ENCODE assay signal across 9 mouse cellular contexts in genomic region chr13:36528223-36528895, GRCm38 (mm10).
A peak's percentile ranks its signal among the peaks of the same experiment; 100 is the strongest.
DNase-seq lines count a peak whose midpoint lies in the region; ATAC-seq lines count a peak whose summit lies in the region.
"Had no signal": no experiment of that assay in that cellular context is flagged by ENCODE, and none has a peak within 500 bp of the region (broad histone marks: within the 10 kb centered on the region; RNA-seq: fewer than 3 reads in every experiment).

No protein-coding gene starts in this region.

- no peaks in the 10 kb centered on the region for H3K36me3 ChIP-seq in liver, embryonic 12.5 days
- H3K36me3 ChIP-seq in forebrain, embryonic 16.5 days (ENCODE audit: control insufficient read depth, insufficient read depth) = no peaks in the 10 kb centered on the region
- H3K36me3 ChIP-seq: midbrain, embryonic 12.5 days had no signal

- no peak overlapping the region for H3K9ac ChIP-seq in liver, embryonic 12.5 days
- H3K9ac ChIP-seq in forebrain, embryonic 16.5 days (replicated peaks; ENCODE audit: low read depth, low read length) = no peak overlapping the region
- H3K9ac ChIP-seq: midbrain, embryonic 12.5 days had no signal

- no peak overlapping the region for H3K4me2 ChIP-seq in liver, embryonic 12.5 days
- H3K4me2 ChIP-seq in forebrain, embryonic 16.5 days (ENCODE audit: low read length) = no peak overlapping the region
- H3K4me2 ChIP-seq: midbrain, embryonic 12.5 days had no signal

- H3K4me1 ChIP-seq in liver, embryonic 12.5 days = 0 out of 2 replicates have a peak, but pooled peaks cover 9% of the 10 kb centered on the region
- H3K4me1 ChIP-seq in forebrain, embryonic 16.5 days (replicated peaks; ENCODE audit: control insufficient read depth, insufficient read depth, low read length) = peaks cover 2% of the 10 kb centered on the region; the same call in 1 of the 2 replicates
- H3K4me1 ChIP-seq: midbrain, embryonic 12.5 days had no signal

- H3K27ac ChIP-seq in liver, embryonic 12.5 days = no peak overlapping the region
- H3K27ac ChIP-seq in forebrain, embryonic 16.5 days (ENCODE audit: low read length) = no peak overlapping the region
- H3K27ac ChIP-seq: midbrain, embryonic 12.5 days had no signal

- H3K9me3 ChIP-seq in liver, embryonic 12.5 days (replicated peaks) = no peaks in the 10 kb centered on the region
- H3K9me3 ChIP-seq in forebrain, embryonic 16.5 days (ENCODE audit: control insufficient read depth, low read length) = no peaks in the 10 kb centered on the region
- H3K9me3 ChIP-seq: midbrain, embryonic 12.5 days had no signal

- no peak for ATAC-seq in liver, embryonic 12.5 days
- no peak for ATAC-seq in forebrain, embryonic 16.5 days

- no peak overlapping the region for H3K4me3 ChIP-seq in liver, embryonic 12.5 days
- H3K4me3 ChIP-seq in forebrain, embryonic 16.5 days (replicated peaks; ENCODE audit: low read length) = no peak overlapping the region
- H3K4me3 ChIP-seq: midbrain, embryonic 12.5 days had no signal

- peak; percentile 18 for DNase-seq in ovary, postnatal 10 days (ENCODE audit: low spot score)
- DNase-seq in ovary, adult 18-20 months (ENCODE audit: low spot score) = no peak
- DNase-seq in gastrocnemius, postnatal 14 days = peak; percentile 68
- peak; percentile 66 for DNase-seq in heart, postnatal 4 days
- DNase-seq in ovary, postnatal 36 days (ENCODE audit: low spot score) = peak; percentile 16
- no peak for DNase-seq in cerebellum, postnatal 25 days

- intact Hi-C loops in gastrocnemius, postnatal 14 days (cut with DNase I; ENCODE audit: low total_unique reads) = no loop called here

- 70% methylated on average over 8 of the region's 8 CpGs for WGBS in liver, embryonic 12.5 days (ENCODE audit: insufficient replicate concordance)
- WGBS in forebrain, embryonic 16.5 days = 62% methylated on average over 8 of the region's 8 CpGs

- no peaks in the 10 kb centered on the region for H3K27me3 ChIP-seq in liver, embryonic 12.5 days (replicated peaks)
- no peaks in the 10 kb centered on the region for H3K27me3 ChIP-seq in forebrain, embryonic 16.5 days (replicated peaks; ENCODE audit: control insufficient read depth, insufficient read depth, low read length)
- H3K27me3 ChIP-seq: midbrain, embryonic 12.5 days had no signal

Comparison
In these comparisons a context has a peak if more than half of its experiments do, and no peak if none do; other contexts are left out.
1. DNase-seq: peak in ovary, postnatal 10 days (single experiment), gastrocnemius, postnatal 14 days (single experiment), heart, postnatal 4 days (single experiment) and ovary, postnatal 36 days (single experiment); none in ovary, adult 18-20 months (single experiment) and cerebellum, postnatal 25 days (0 of 2).